Mouse (Mus musculus): ENCODE results near the gene Dennd1b.

The Dennd1b gene

DNA sequence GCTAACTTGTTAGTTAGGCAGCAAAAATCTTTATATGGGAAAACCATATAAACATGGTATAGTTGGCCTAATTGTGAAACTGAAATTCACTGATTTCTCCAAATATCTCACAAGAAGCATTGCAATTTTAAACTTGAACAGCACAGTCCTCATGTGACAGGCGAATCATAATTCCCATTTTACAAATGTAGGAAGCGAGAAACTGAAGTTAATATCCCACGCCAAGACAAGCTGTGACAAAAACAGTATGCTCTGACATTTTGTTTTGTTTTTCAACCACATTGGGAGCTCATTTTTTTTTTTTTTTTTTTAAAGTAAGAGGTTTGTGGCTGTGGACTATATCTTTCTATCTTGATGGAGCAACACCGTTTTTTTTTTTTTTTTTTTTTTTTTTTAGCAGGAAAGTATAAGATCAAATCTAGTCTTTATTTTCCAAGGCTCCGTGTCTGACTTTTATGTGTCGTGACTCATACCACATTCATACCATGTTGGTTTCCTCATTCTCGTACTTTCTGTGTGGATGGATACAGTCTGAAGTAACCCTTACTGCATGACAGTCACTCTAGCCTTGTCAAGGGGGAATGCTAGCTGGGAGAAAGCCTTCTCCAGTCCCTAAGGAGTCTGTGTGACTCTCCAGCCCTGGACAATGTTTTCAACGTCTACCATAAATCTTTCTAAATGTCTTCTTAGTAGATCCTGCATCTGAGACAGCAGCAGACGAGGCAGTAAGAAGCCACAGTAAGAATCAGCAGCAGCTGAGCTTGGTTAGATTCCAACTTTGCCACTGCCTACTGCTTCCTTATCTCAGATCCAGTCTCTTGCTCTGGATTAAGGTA lies 751 bp upstream of the Dennd1b start:
- in situ Hi-C loops (cut with MboI, MseI), result loop anchor here (10.0 kb wide), 1 partner anchor 788 kb away; the partner anchor contains the start of gene Ptprc

DNA sequence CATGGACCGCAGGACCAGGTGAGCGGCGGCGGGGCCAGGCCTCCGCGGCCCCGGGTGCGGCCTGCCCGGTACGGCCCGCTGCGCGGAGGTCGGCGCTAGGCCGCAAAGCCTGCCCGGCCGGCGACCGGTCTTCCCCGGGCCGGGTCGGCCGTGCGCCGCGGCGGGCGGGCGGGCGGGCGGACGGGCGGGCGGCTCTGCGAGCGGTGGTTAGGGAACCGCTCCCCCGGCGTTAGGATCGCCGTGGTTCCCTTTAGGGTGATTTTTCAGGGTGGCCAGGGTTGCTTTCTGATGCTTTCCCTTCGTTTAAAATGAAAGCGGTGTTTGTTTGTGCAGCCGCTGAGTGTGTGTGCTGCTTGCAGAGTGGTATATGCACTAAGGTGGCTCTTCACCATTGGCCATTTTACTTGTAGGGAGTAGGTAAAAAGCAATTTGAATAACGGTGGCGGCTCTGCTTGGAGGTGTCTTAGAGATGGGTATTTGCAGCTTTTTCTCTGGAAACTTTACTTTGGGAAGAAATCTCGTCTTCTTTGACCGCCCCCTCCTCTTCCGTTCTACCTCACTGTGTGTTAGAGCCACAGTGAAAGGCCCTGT lies 728 bp downstream of the Dennd1b start:
- in situ Hi-C loops (cut with MboI, MseI), result loop anchor here (10.0 kb wide), 1 partner anchor 789 kb away; the partner anchor contains the start of gene Ptprc

DNA sequence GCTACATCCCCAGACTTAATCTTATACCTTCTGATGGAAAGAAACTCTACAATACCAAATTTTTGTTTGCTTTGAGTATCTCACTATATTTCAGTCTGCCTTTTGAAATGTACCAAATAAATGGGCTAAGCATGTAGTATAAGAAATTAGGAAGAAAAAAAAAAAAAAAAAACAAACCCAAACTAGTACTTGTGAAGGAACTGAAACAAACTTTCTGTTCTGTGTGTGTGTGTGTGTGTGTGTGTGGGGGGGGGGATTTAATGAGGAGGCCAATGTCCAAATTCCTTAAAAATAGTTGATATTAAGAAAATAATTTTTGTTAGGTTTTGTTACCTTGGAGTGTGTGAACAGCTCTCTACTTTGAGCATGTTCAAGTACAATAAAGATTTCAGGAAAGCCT lies 1.8 kb downstream of the Dennd1b start:
- in situ Hi-C loops (cut with MboI, MseI), result loop anchor here (10.0 kb wide), 1 partner anchor 790 kb away; the partner anchor contains the start of gene Ptprc

DNA sequence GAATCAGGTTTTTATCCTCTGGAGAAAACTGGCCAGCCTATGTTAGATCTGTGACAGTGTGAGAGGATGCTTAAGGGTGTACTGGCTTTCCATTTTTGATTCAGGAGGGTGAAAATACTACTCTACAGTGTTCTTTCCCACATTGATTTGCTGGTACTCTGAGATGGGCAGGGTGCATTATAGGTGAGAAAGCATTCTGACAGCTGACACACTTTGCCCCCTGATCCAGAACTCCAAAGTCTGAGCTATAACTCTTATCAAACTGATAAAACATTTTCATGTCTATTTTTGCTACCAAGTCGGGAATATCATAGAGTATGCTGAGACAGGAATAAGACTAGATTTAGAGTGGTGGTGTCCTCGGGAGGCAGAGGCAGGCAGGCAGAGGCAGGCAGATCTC lies 2.3 kb downstream of the Dennd1b start:
- in situ Hi-C loops (cut with MboI, MseI), result loop anchor here (10.0 kb wide), 1 partner anchor 791 kb away; the partner anchor contains the start of gene Ptprc

DNA sequence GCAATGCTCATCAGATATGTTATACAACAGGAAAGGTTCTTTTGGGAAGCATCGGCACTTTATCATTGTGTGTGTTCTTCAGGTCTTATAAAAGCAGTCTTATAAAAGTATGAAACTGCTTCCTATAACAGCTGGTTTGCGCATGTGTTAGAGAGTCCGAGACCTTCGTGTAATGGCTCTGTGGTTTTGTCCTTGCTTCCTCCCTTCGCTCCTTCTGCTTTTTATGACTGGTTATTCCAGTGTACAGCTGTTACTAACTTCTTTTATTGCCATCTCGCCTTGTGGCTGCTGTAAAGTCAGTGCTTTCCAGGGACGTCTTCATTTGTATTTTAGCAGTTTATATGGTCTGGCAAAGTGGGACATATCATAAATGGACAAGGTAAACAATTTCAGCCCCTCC lies 4.2 kb downstream of the Dennd1b start:
- in situ Hi-C loops (cut with MboI, MseI), result loop anchor here (10.0 kb wide), 1 partner anchor 793 kb away; the partner anchor contains the start of gene Ptprc

DNA sequence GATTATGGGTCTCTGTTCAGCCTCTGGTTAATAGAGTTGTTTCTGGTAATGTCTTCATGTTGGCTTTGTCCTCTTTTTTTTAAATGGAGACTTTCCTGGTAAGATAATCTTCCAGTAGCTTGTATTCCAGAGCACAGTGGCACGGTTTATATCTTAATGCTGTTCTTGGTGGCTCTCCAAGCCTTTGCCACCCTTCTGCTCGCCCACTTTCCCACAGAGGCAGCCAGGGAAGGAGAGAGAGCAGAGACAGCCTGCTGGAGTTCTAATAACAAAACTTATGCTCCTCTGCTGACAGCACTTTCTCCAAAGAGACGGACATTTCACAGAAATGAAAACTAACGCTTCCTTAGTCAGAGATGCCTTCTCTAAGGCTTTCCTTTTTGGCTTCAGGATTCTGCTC lies 6.8 kb downstream of the Dennd1b start:
- in situ Hi-C loops (cut with MboI, MseI), result no loop called here

DNA sequence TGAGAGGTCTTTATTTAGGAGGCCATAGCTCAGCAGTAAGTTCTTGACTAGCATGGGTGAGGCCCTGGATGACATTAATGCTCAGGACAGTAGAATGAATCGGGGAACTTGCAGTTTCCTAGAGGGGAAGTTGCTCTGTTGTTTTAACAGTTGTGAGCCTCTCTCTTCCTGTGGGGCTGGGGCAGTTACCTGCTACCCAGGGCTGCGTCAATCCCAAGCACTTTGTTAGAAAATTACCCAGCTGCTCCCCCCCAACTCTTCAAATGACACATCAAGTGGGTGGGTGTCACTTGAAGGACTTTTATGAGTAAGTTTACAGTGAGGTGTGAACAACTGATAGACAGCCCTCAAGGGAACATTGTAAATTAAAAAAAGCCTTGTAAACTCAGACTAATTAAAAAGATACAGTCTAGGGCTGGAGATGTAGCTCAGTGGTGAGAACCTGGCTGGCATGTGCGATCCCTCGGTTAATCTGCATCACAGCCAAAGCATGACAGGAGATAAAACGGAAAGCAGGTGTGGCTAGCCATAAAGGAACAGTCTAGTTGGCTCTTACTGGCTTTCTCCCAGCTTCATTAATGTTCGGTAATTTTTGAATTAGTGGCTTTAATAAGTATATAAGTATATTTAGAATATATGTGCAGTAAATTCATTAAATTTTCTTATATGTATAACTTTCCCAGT lies 10.4 kb downstream of the Dennd1b start:
- in situ Hi-C loops (cut with MboI, MseI), result no loop called here

DNA sequence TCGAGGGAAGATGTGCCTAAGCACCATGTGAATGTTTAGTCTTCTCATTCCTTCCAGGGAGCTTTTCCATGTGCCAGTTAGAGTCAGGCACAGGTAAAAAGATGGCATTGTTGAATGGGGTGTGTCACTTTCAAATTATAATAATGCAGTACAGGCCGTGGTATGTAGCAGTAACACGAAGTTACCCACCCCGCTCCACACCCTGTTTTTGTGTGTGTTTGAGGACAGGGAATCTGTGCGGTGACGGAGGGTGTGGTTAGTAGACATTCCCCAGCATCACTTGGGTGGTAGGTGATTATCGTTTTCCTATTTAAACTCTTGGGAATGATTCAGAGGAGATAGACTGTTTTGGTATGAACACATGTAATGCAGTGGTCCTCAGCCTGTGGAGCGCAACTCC lies 11.6 kb downstream of the Dennd1b start:
- in situ Hi-C loops (cut with MboI, MseI), result no loop called here

DNA sequence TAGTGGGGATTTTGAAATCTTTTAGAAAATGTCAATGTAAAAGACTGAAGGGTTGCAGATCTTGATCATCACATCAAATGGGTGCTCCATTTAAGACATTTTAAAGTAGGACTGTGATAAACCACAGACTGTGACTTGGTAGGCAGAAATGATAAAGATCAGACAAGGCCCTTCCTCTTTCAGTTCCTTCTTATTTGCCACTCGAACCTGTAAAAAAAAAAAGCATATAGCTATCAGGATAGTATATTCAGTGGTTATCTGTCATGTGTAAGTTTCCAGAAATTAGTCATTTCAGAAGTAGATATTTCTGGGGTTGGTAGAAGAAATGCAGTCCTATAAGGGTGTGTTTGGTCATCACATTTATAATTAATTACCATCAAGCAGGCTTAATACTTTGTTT lies 12.7 kb downstream of the Dennd1b start:
- in situ Hi-C loops (cut with MboI, MseI), result no loop called here

DNA sequence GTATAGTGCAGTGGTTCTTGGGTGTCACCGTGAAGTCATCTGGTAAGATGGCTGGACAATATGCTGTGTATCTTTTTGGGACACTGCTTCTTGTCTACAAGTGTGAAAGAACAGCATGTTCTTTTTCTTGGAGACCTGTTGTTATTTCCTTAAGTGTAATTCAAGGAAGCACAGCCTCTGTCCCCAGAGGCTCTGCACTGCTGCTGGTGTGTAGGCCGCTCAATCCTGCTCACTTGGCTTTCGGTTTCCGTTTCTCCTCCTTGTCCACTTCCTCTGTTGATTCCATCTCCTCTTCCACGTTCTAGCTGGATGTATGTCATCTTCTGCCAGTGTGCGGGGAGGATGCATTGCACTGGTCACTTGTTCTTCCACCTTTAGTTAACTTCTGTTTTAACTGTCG lies 19.0 kb downstream of the Dennd1b start:
- in situ Hi-C loops (cut with MboI, MseI), result no loop called here

DNA sequence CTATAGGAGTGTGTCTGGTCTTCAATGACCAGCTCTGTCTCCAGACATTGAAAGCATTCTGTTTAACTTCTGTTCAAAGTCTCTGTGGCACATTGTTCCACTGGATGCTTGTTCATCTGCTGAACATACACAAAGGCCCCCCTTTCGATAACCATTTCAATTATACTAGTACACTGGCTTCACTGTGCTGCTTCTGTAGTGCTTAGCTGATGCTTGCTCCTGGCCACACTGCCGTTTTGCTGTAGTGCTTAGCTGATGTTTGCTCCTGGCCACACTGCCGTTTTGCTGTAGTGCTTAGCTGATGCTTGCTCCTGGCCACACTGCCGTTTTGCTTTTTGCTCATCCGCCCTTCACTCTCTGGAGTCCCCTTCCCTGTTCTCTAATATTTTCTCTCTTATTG lies 19.4 kb downstream of the Dennd1b start:
- in situ Hi-C loops (cut with MboI, MseI), result no loop called here

DNA sequence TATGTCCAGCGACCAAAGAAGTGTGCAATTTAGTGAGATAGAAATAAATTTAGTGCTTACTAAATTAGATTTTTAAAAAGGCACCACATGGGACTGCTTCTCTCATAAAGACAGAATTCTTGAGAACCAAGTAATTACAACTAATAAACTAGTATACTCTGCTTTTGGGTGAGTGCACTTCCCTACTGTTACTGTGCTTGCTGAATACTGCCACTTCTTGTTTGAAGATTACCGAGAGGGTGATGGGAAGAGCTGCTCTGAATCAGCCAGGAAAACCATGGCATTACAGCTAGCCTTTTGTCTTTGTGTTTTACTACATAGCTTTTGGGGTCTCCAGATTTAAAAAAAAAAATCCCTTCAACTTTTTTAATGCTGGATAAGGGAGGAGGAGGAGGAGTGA lies 19.8 kb downstream of the Dennd1b start:
- in situ Hi-C loops (cut with MboI, MseI), result no loop called here

DNA sequence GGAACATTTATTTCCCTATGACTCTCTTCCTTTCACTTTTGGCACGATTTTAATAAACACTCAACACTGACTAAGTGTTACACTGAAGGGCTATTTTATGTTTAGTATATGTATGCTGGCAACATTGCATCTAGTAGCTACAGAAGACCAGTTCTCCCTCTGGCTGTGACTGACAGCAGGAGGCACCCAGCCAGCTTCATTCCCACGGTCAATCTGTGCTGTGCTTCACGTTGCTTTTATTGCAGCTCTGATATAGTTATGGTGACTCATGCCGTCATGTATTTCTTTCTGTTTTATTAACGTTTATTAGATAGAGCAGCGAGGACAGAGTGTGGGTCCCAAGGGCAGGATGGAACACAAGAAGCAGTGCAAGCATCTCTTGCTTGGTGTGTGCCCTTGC lies 20.2 kb downstream of the Dennd1b start:
- in situ Hi-C loops (cut with MboI, MseI), result no loop called here

DNA sequence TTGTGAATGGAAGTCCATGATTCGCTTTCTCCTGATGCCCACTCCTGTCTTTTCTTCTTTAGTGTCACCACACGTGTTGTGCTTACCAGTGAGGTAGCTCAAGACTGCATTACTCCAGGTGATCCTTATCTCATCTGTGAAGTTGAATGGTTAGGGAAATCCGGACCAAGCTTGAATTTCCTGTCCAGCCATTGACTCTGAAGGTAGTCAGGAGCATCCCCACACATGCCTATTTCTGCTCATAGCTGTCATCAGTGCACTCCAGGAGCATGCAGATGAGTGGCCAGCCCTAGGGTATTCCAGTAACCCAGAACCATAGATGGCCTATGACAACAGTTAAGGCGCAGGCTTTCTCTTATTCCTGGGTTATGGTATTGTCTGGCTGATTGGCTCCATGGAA lies 20.9 kb downstream of the Dennd1b start:
- in situ Hi-C loops (cut with MboI, MseI), result no loop called here

DNA sequence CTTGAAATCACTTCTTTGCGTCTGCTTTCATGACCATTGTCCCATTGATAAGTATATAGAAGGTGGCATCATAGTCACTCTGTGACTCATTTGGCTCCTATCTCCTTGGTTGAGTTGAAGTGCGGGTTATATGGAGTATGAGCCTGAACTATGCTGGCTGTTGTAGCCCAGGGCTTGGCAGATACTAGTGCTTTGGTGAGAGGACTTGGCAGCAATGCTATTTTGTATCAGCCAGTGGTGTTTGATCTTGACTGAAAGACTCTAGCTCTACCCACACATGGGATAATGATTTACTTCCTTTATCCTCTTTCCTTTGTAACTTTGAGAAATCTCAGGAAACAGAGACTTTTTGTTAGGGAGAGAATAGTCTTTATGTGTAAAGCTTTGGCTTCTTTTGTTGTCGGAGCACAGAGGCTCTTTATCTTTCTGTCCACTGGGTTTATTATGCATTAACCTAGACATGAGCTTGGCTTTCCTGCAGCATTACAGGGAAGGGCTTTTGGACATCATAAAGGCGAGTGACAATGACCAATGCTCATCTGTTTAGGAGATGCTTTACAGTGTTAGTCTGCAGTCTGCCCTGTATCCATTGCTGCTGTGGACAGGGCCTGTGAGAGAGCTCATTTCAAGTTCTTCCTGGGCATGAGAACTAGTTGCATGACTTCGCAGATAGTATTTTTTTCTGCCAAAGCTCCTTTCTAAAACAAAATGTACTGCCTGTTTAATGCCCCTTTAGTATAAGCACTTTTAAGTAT lies 29.3 kb downstream of the Dennd1b start:
- in situ Hi-C loops (cut with MboI, MseI), result no loop called here

DNA sequence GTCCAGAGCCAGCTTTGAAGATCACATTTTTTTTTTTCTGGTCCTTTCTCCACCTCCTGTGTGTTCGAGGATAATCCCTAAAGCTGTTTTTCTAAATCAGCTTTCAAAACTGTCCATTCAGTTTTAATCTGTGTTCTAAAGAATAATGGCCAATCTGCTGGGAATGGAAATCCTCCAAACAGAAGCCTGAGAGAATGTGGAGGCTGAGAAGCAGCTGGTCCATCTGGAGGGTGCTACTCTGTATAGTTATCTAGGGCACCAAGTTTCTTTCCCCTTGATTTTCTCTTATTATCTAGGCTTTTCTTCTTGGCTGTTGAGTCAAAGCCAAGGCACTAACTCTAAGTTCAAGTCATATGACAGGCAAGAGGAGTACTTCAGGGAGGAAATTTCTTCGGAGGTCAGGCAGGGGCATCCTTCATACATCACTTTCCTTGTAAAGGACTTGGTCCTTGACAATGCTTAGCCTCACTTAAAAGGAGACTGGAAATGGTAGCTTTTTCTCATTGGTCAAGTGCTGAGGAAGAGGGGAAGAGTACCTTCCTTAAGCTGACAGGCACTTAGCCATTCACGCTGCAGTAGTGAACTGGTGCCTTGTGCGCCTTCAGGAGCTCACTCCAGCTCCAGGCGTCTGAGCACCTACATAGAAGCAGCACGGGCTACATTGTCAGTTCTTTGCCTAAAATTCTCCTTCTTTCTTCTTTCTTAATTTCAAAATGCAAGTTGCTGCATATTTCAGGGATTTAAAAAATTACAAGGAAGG lies 32.6 kb downstream of the Dennd1b start:
- in situ Hi-C loops (cut with MboI, MseI), result no loop called here

DNA sequence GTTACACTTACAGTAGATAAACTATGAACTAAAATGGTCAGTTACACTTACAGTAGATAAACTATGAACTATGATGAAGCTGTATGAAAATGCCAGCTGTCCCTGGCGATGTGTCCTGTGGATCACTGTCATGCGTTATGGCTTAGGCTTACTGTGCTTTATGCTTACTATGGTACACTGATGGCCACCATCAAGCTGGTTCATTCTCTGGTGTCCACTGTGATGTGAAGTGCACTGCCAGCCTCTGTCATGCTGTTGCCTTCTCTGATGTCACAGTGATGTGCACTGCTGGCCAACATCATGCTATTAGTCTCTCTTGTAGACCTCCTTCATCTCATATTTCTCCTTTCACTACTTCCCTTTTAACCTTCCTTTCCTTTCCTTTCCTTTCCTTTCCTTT lies 33.4 kb downstream of the Dennd1b start:
- in situ Hi-C loops (cut with MboI, MseI), result no loop called here

DNA sequence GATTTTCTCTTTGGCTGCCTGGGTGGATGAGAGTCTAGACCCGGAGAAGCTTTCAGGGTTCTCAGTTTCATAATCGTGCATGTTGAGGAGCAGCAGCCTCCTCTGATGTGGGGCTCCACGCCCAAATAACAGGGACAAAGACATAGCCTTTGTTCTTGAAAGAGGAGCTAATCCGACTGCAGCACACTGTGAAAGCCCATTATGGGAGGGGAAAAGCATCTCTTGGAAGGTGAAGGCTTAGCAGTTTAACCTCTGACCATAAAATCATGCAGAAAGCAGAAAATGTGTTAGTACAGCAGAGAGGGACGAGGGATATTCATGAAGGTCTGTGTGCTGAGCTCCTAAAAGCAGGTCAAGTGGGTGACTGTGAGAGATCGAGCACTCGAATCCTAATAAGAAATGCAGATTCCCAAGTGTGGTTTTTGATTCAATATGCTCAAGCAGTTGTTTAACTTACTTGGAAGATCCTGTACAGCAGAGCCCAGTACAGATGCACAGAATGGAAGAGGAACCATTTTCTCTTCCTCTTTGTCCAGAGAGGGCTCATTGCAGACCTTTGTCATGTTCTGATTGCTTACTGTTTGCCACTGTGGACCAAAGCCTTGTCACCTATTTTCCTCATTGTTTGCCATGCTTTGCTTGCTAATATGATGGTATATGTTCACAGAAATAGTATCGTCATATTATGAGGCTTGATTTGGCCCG lies 37.6 kb downstream of the Dennd1b start:
- in situ Hi-C loops (cut with MboI, MseI), result no loop called here

DNA sequence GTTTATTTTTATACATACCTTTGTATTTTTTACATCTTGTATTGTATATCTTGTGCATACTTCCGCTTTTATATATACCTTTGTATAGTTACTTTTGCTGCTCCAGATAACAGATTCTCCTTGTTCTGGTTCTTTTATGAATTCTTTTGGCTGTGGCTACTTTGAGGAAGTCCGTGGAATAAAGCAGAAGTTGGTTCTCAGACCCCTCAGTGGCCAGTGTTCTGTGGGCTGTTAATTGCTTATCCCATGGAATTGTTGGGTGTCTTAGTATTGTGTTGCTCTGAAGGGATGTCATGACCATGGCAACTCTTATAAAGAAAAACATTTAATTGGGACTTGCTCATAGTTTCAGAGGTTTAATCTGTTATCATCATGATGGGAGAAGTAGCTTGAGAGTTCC lies 40.3 kb downstream of the Dennd1b start:
- in situ Hi-C loops (cut with MboI, MseI), result no loop called here

DNA sequence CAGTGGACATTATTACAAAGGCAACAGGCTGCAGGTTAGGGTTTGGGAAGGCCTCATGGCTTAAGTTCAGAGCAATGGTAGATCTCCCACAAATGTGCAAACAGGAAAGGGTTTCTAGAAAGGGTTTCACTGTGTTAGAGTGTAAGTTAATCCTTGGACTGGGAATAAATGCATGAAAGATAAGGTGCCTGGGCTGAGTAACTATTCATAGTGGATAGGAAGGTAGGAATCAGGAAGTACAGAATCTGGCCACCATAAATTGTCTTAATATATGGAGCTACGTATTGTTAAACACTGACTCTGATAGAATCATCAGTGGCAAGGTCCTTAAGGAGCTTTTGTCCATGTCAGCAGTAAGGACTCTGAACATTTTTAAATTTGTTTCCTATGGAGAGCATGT lies 42.8 kb downstream of the Dennd1b start:
- in situ Hi-C loops (cut with MboI, MseI), result no loop called here
